Mouse (Mus musculus) adrenal gland, adult 18-20 months (tissue): ENCODE measurements around the gene Grm5. TPM values are rescaled to one million over a fixed set of nuclear protein-coding genes. Genes with fewer than 3 reads are reported as not detected.

Source experiments
- DNase-seq, 2 experiments: peaks; one replicate each; pipeline ENCODE4 v3.0.0; 2021 to 2022; ENCODE audit warnings: low spot score in 2 of 2
- total RNA-seq, 2 experiments: library from RNA; stranded (reverse); gene quantifications; 1 replicate in 1 of 2; 2 replicates in 1 of 2; pipeline ENCODE4 v1.2.3; 2021

Grm5 gene
- total RNA-seq, 2 experiments from 2014 or later, result not detected

GRCm38 (mm10) chr7:87846082-87846481 lies 262.1 kb downstream of the Grm5 start:
- DNase-seq, result no peak

- DNase-seq, result no peak
These were observed 342.0 kb downstream of the Grm5 start for GRCm38 (mm10) chr7:87925956-87926355.

GRCm38 (mm10) chr7:87937415-87937814 lies 353.4 kb downstream of the Grm5 start:
- DNase-seq, result no peak

GRCm38 (mm10) chr7:87938265-87938664 lies 354.3 kb downstream of the Grm5 start:
- no peak for DNase-seq

GRCm38 (mm10) chr7:87950205-87950604 lies 366.2 kb downstream of the Grm5 start:
- no peak for DNase-seq

- DNase-seq, result no peak
These were observed 389.2 kb downstream of the Grm5 start for GRCm38 (mm10) chr7:87973216-87973615.

- no peak for DNase-seq
These were observed 391.1 kb downstream of the Grm5 start for GRCm38 (mm10) chr7:87975041-87975440.

- DNase-seq, result no peak
These were observed 399.5 kb downstream of the Grm5 start for GRCm38 (mm10) chr7:87983494-87983893.

- no peak for DNase-seq
These were observed 430.5 kb downstream of the Grm5 start for GRCm38 (mm10) chr7:88014451-88014850.

GRCm38 (mm10) chr7:88027411-88028132 lies 443.6 kb downstream of the Grm5 start:
- no peak for DNase-seq

GRCm38 (mm10) chr7:88047366-88047765 lies 463.4 kb downstream of the Grm5 start:
- no peak for DNase-seq

GRCm38 (mm10) chr7:88054224-88054938 lies 470.4 kb downstream of the Grm5 start:
- DNase-seq, result no peak

GRCm38 (mm10) chr7:88056438-88056837 lies 472.5 kb downstream of the Grm5 start:
- no peak for DNase-seq

- DNase-seq, result no peak
These were observed 507.1 kb downstream of the Grm5 start for GRCm38 (mm10) chr7:88091115-88091514.

GRCm38 (mm10) chr7:88096536-88097107 lies 512.7 kb downstream of the Grm5 start:
- no peak for DNase-seq

- peak; percentile 20 to 45 for DNase-seq
These were observed 513.7 kb downstream of the Grm5 start for GRCm38 (mm10) chr7:88097715-88098114.

GRCm38 (mm10) chr7:88116724-88117409 lies 532.9 kb downstream of the Grm5 start:
- DNase-seq, result no peak

GRCm38 (mm10) chr7:88128080-88128848 lies 544.3 kb downstream of the Grm5 start:
- no peak for DNase-seq

GRCm38 (mm10) chr7:88129536-88130487 lies 545.8 kb downstream of the Grm5 start:
- DNase-seq, result no peak

- DNase-seq, result no peak
These were observed 546.5 kb downstream of the Grm5 start for GRCm38 (mm10) chr7:88130488-88130849.
